Mouse (Mus musculus): ENCODE measurements around the gene Rpl22.

- no peak for TF ChIP-seq CTCF (IDR thresholded peaks at IDR 0.05; ENCODE audit: low read depth)
- TF ChIP-seq EP300 (optimal IDR thresholded peaks at IDR 0.05): no peak
Measured at GRCm38 (mm10) chr4:152290991-152291390, 34.6 kb upstream of the Rpl22 start.
